Mouse (Mus musculus) frontal cortex, adult (tissue): Measurements from ENCODE around the gene Fnd3c2.

Experiments used
- ATAC-seq: cut with Nextera tagmentation; 2 replicates; pipeline ENCODE4 v1.9.2; 2017; ENCODE audit warnings: mild to moderate bottlenecking, moderate library complexity, mixed read lengths; ENCODE audit not compliant: low TSS enrichment

Fnd3c2 gene

DNA sequence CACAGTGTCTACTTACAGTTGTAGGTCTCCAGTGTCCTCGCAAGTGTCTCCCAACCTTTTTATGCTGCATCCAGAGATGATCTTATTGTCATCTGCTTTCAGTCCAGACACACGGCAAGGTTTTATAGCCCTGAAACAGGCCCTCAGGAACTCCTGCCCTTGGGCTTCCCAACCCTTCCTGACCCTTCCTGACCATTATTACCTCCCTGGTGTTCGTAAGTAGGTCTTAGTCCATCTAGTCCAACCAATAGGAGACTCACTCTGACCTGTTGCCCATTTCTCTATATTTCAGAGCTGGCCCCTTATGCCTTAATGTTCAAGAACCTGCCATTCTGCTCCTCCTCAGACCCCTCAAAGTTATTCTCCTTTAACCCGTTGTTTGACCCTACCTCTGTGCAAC is at the start of gene Fnd3c2:
TSS of gene Fnd3c2 (minus strand) at position 101 of the 400 bp plus-strand sequence.
- ATAC-seq: no peak

DNA sequence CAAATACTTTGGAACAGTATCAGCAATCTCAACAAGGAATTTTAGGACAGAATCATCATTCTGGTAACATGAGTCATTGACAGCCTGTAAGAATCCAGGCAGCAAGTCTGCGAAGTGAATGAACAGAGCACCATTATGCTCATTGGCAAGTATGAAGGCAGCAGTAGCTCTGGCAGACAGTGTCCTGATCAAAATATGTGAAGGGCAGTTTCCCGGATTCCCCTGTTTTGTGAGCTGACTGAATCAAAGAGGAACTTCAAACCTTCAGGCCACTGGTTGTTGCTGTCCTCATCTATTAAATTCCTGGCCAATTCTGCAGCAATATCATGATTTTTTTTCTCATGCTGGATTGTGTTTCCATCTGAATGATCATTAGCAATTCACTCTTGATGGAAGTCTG is 29.3 kb upstream of the Fnd3c2 start:
- no peak for ATAC-seq

DNA sequence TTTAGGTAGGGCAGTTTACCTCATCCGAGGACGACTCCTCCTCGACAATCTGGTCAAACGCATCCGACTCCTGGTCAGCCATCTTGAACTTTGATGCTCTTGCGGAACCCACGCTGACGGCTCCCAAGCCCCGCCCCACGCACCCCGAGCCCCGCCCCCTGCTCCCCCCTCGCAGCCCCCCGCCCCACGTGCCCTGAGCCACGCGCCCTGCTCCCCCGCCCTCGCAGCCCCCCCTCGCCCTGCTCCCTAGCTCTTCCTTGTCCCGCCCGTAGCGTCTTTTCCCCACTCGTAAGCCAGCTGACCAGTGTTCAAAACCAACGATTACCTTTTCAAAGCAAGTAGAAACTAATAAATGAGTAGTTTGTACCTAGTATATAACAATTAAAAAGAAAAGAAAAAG is 34.1 kb downstream of the Fnd3c2 start, which contains the start of gene Taf9b:
TSS of gene Taf9b (minus strand) at position 101 of the 400 bp plus-strand sequence.
- no peak for ATAC-seq

DNA sequence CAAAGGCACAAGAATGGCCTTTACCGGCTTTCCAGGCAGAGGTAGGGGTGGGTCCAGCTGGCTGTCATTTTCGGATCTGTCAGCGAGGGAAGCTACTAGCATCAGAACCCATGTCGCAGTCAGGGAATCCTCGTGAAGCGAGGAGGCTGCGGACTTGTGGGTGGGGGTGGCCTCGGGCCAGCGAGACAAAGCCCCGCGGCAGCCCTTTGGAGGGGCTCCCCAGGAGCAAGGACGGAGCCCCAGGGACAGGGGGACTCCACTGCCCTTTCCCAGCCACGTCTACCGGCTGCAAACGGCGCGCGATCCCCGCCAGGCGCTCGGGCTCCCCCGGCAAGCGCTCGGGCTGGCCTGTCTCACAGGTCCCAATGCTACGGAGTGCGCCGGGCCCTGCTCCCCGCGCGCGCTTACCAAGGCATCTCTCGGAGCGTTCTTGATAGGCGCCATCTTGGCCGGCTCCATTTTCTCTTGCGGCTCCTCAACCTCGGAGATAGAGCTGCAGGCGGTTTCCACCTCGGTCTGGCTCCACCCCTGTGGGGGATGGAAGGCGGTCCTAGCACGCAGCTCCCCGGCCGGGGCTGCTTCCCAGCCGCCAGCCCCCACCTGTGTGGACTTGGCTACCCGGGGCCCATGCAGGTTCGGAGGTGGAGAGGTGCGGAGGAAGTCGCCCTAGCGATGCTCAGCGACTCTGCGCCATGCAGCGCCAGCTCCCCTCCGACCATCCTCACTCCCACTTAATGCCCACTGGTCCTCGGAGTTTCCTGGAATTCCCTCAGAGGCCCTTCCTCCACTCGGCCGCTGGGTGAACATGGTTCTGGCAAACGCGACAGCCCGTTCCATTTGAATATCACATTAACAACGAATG is 35.8 kb downstream of the Fnd3c2 start:
- ATAC-seq: peak; percentile 97

DNA sequence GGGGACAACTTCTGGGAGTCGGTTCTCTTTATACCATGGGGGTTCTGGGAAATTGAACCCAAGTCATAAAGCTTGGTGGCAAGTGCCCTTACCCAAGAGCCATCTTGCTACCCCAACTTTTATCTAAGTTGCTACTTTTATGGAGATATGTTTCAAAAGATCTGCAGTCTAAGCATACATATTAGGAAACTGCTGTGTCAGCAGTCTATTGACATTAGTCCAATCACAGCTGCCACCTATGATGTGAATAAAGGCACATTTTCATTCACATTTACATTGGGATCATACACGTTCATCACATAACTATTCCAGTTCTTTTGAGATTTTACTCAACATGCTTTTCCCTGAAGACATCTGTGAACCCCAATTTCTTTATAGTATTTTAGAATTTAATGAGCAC is 46.1 kb downstream of the Fnd3c2 start:
- no peak for ATAC-seq

DNA sequence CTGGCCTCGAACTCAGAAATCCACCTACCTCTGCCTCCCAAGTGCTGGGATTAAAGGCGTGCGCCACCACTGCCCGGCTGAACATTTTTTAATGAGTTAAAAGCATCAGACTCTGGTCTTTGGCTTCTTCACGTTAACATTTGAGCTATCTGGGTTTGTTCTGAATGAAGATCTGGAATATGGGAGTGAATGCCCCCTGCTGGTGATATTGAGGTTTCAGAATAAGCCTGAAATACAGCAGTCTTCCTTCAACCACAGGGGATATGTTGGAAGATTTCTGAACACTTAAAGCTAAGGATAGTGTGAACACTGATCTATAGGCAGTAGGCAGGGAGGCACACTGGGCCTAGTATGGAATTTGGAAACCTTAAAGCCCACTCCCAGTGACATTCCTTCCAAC is 56.3 kb downstream of the Fnd3c2 start:
- no peak for ATAC-seq

DNA sequence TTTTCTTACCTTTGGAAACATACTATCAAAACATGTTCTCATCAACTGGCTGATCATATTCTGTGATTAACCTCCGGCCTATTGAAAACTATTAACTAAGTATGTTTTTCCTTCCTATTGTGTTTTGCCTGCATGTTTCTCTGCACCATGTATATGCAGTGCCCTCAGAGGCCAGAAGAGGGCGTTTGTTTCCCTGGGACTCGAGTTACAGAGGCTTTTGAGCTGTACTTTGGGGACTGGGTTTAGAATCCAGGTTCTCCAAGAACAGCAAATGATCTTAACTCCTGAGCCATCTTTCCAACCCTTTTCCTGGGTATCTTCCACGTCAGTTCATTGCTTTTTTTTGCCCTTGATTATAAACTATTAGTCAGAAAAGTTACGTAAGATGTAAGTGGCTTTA is 57.9 kb downstream of the Fnd3c2 start:
- no peak for ATAC-seq

DNA sequence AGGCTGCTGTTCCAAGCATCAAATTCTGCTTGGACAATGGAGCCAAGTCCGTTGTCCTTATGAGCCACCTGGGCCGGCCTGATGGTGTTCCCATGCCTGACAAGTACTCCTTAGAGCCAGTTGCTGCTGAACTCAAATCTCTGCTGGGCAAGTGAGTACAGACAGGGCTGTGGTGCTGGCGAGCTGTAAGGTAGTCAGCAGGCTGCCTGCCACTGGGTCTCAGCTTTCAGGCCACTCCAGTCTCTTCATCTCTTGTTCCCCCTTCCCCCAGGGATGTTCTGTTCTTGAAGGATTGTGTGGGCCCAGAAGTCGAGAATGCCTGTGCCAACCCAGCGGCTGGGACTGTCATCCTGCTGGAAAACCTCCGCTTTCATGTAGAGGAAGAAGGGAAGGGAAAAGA is 60.8 kb downstream of the Fnd3c2 start:
- ATAC-seq: peak; percentile 64

DNA sequence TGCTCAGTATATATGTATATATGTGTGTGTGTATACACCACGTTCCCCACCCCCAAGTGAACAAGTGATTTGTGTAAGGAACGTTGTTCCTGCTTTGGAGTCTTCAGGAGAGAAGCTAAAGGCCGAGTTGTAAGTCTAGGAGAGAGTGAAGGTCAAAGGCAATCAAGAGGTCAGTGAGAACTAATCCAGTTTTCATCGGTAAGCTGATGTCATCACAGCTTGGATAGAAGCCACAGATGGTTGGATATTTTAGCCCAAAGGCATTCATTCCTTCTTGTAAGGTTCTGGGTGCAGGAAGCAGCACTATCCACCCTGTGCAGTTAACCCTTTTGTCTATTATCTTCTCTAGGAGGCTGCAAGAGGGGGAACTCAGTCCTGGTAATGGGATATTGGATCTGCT is 65.1 kb downstream of the Fnd3c2 start:
- ATAC-seq: no peak

DNA sequence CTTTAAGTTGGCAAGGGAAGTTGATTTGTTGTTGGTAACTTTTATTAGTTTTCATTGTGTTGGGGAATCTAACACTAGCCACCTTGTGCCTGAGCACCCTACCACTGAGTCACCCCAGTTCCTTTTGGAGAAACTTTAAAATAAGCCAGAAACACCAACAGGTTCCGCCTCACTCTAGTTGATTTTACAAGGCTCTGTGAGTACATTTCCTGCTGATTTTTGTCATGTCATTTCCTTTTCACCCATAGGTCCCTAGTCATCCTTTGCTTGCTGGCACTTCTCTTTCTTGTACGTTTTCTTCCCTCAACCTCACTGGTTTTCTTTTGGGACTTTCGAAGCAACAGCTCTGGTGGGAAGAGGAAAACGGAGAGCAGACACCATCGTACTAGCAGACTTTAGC is 65.8 kb downstream of the Fnd3c2 start:
- no peak for ATAC-seq

DNA sequence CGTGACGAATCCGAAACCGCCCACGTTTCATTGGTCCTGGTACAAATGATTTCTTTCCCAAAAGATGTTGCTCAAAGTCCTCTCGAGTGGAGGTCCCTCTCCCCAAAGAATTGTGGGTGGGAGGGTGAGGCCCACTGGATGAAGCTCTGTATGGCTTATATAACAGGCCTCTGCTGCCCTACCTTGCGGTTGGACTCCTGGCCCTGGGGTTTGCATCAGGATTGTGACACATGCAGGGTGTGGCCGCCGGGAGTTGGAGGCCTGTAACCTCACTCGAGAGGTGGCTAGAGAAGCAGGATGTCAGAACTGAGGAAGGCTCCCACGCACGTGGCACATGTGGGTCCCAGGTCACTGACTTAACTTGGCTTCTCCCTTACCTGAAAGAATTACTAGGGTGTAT is 67.4 kb downstream of the Fnd3c2 start:
- 0 out of 2 replicates have a peak, but pooled peaks have one; percentile 4 for ATAC-seq

DNA sequence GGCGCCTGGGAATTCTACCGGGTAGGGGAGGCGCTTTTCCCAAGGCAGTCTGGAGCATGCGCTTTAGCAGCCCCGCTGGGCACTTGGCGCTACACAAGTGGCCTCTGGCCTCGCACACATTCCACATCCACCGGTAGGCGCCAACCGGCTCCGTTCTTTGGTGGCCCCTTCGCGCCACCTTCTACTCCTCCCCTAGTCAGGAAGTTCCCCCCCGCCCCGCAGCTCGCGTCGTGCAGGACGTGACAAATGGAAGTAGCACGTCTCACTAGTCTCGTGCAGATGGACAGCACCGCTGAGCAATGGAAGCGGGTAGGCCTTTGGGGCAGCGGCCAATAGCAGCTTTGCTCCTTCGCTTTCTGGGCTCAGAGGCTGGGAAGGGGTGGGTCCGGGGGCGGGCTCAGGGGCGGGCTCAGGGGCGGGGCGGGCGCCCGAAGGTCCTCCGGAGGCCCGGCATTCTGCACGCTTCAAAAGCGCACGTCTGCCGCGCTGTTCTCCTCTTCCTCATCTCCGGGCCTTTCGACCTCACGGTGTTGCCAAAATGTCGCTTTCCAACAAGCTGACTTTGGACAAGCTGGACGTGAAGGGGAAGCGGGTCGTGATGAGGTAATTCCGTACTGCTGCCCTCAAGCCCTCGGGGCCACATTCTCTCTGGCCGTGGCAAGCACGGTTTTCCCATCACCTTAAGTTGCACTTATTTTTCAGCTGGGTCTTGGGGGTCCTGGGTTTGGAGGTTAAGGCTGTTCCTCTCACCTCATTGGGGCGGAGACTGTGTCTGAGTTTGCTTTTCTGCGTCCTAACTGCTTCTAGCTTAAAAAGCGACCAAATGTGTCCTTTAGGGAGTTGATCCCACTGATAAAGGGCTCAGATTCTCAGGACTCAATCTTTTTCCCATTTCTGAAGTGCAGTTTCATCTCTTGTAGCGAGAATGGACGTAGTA is 68.2 kb downstream of the Fnd3c2 start, which contains the start of gene Pgk1:
TSS of gene Pgk1 (plus strand) at position 388 of the 937 bp plus-strand sequence.
- peak; percentile 99 for ATAC-seq

DNA sequence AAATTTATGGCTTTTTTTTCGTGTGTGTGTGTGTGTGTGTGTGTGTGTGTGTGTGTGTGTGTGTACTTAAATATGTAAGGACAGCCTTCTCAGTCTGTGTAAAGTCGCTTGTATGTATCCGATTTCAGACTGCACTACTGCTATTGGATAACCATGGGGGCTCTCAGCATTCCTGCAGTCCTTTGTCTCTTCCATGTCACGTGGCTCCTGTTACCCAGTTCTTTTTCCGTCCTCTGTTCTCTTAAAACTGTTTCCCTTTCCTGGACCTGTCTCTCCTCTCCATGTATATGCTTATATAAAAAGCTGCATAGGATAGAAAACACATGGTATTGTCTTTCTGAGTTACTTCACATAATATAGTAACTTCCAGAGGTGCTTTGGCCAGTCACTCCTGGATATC is 69.5 kb downstream of the Fnd3c2 start:
- ATAC-seq: no peak
